Comparison of ENCODE assay signal across 8 mouse cellular contexts in the genomic region with DNA sequence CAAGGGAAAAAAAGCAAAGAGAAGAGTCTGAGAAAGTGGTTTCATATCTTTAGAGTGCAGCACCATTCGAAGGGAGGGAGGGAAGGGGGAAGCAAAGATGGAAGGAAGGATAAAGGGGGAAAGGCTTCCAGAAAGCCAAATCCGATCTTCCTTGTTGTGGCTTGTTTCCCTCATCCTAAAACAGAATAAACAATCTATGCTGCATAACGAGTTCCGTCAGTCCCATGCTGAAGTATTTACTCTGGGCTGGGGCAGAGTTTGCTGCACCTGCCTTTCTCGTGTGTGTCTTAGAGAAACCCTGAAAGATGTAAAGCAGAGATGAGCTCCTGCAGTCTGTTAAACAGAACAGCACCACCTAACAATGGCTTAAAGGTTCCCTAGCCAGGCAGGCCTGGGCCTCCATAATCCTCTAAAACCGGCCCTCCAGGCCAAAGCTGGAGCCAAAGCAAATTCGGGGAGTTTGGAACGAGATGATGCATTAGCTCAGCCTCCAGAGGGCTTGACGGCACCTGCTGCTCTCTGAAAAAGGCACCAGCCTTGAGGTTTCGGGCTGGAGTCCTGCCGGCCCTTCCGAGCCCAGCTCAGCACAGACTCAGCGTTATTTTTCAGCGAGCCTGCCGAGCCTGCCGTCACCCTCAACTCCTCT. TPM values are rescaled to one million over a fixed set of nuclear protein-coding genes. Genes with fewer than 3 reads are reported as not detected.
DNase-seq lines count a peak whose midpoint lies in the region; ATAC-seq and TF ChIP-seq lines count a peak whose summit lies in the region.

No protein-coding gene starts in this region.

- 14% methylated on average over 16 of the region's 16 CpGs for WGBS in forebrain, embryonic 15.5 days
- WGBS in liver, embryonic 11.5 days, result 27% methylated on average over 16 of the region's 16 CpGs

- H3K4me2 ChIP-seq in forebrain, embryonic 15.5 days (replicated peaks), result no peak overlapping the region
- peak overlapping the region; percentile 56 for H3K4me2 ChIP-seq in liver, embryonic 11.5 days

- no peak overlapping the region for H3K4me3 ChIP-seq in left cerebral cortex, adult 2 months
- no peak overlapping the region for H3K4me3 ChIP-seq in forebrain, embryonic 15.5 days
- H3K4me3 ChIP-seq in liver, embryonic 11.5 days (ENCODE audit: low read depth, low read length), result no peak overlapping the region

- no peaks in the 10 kb centered on the region for H3K27me3 ChIP-seq in forebrain, embryonic 15.5 days
- no peaks in the 10 kb centered on the region for H3K27me3 ChIP-seq in liver, embryonic 11.5 days (replicated peaks; ENCODE audit: control insufficient read depth, insufficient read depth, low read length)

- no peaks in the 10 kb centered on the region for H3K9me3 ChIP-seq in forebrain, embryonic 15.5 days
- no peaks in the 10 kb centered on the region for H3K9me3 ChIP-seq in liver, embryonic 11.5 days (ENCODE audit: control insufficient read depth, low read length)

- H3K36me3 ChIP-seq in forebrain, embryonic 15.5 days, result no peaks in the 10 kb centered on the region
- H3K36me3 ChIP-seq in liver, embryonic 11.5 days (ENCODE audit: control insufficient read depth, insufficient read depth, low read length), result no peaks in the 10 kb centered on the region

- H3K9ac ChIP-seq in forebrain, embryonic 15.5 days (replicated peaks), result no peak overlapping the region
- H3K9ac ChIP-seq in liver, embryonic 11.5 days (ENCODE audit: low read depth, low read length), result peak overlapping the region; percentile 12; the same call in 1 of the 2 replicates

- peak overlapping the region; percentile 82 for H3K27ac ChIP-seq in left cerebral cortex, adult 2 months
- H3K27ac ChIP-seq in forebrain, embryonic 15.5 days (replicated peaks), result peak overlapping the region; percentile 41
- peak overlapping the region; percentile 60 for H3K27ac ChIP-seq in liver, embryonic 11.5 days (ENCODE audit: low read depth, low read length)

- no peak; the same call in 1 of the 2 replicates for TF ChIP-seq CTCF in left cerebral cortex, adult 2 months (IDR thresholded peaks at IDR 0.05)

- intact Hi-C loops in left cerebral cortex, adult 2 months (cut with DNase I), result no loop called here

- DNase-seq in left cerebral cortex, adult 2 months (ENCODE audit: extremely low spot score in 1 of 2, low spot score in 2 of 2), result no peak
- DNase-seq in left cerebral cortex, adult 18-20 months (ENCODE audit: low spot score in 2 of 2), result no peak
- DNase-seq in cerebellum, adult 18-20 months, result peak; percentile 11 to 31
- DNase-seq in liver, embryonic 11.5 days (ENCODE audit: low spot score), result no peak
- DNase-seq in embryo, embryonic 9.5 days (ENCODE audit: extremely low spot score), result no peak
- no peak for DNase-seq in spleen, postnatal 14 days (ENCODE audit: low spot score in 2 of 2)

- no peak; the same call in 1 of the 2 replicates for ATAC-seq in forebrain, embryonic 15.5 days (replicated peaks)
- ATAC-seq in liver, embryonic 11.5 days (replicated peaks; ENCODE audit: low FRiP score), result peak; percentile 58
- ATAC-seq in CD4-positive, CD25-positive, alpha-beta regulatory T cell, adult 4 months, result no peak

- H3K4me1 ChIP-seq in forebrain, embryonic 15.5 days, result peaks cover 18% of the 10 kb centered on the region
- peaks cover 75% of the 10 kb centered on the region for H3K4me1 ChIP-seq in liver, embryonic 11.5 days (replicated peaks; ENCODE audit: control insufficient read depth, insufficient read depth, low read length)

RNA-seq across cellular contexts. Expression of gene Rassf3, which starts 43.4 kb away (rescaled TPM):
- 10 to 100 TPM; 39.4 to 40.1 TPM for total RNA-seq in left cerebral cortex, adult 2 months (2021)
- total RNA-seq in left cerebral cortex, adult 18-20 months (2021), result 10 to 100 TPM; 39.4 to 49.7 TPM
- polyA plus RNA-seq in forebrain, embryonic 15.5 days (2015; fragmentation: Nextera tagmentation; extraction: Ambion mirVana), result 3.8 and 4.2 TPM in 2 replicates
- 14.0 and 15.4 TPM in 2 replicates for polyA plus RNA-seq in liver, embryonic 11.5 days (2014; fragmentation: Nextera tagmentation; extraction: Ambion mirVana)
- 1 to 10 TPM; 5.4 to 5.5 TPM for polyA plus RNA-seq in CD4-positive, CD25-positive, alpha-beta regulatory T cell, adult 4 months (2017; shearing (Covaris generic))

Comparison
In these comparisons a context has a peak if more than half of its experiments do, and no peak if none do; other contexts are left out.
1. DNase-seq: peak in cerebellum, adult 18-20 months (2 of 2); none in left cerebral cortex, adult 2 months (0 of 2), left cerebral cortex, adult 18-20 months (0 of 2), liver, embryonic 11.5 days (single experiment), embryo, embryonic 9.5 days (single experiment) and spleen, postnatal 14 days (0 of 2).
2. Peak in every context shown above with its lines, with median percentiles within 50 percentile points of each other: H3K27ac ChIP-seq.